Mouse (Mus musculus) embryo, embryonic 11 days (tissue): ENCODE measurements around the gene Nucb2.
A peak's percentile ranks its signal among the peaks of the same experiment; 100 is the strongest.

Source experiments
- DNase-seq: peaks from one replicate; pipeline ENCODE4 v3.0.0-alpha.2; 2015

Nucb2 gene

DNA sequence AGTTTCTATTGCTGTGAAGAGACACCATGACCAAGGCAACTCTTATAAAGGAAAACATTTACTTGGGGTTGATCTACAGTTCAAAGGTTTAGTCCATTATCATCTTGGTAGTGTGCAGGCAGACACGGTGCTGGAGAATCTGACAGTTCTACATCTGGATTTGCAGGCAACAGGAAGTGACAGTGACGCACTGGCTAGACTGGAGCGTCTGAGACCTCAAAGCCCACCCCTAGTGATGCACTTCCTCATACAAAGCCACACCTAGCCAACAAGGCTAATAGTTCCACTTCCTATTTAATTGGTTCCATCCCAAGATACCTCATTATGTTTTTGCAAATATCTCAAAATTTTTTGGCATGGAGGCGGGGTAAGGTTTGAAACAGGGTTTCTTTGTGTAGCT is 25.6 kb downstream of the Nucb2 start:
- DNase-seq, result no peak

GRCm38 (mm10) chr7:116530470-116530869 is 26.3 kb downstream of the Nucb2 start:
- DNase-seq, result no peak

DNA sequence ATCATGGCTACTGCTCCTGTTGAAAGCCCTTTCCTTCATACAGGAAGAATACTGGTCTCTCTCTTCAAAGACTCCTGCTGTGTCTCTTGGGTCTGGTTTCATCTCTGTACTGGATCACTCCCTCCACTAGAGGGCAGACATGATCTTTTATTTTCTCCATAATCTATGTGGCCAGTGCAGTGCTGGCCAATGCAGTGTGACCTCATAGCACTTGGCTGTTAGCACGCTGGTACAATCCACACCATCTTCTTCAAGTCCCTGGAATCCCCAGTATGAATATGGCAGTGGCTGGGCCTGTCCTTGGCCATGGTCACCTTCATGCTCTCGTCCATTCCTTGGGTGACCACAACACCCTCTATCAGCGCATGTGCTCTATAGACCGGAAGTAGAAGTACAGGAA is 27.1 kb downstream of the Nucb2 start:
- peak; percentile 75 for DNase-seq

DNA sequence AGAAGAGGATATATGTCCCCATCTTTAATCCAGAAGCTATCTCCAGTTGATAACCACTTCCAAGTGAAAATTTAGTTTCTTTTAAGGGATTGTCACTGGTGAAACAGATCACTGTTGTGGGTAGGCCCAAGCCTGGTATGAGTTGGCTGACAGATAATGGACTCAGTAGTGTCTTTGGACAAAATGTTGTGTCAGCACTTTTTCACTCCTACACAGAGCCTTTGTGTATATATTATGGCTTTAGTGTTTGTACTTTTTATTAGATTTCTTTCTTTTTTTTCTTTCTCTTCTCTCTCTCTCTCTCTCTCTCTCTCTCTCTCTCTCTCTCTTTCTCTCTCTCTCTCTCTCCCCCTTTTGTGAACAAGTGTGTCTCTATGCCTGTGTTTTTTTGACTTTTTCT is 52.7 kb downstream of the Nucb2 start:
- no peak for DNase-seq

GRCm38 (mm10) chr7:116574551-116574950 is 70.4 kb downstream of the Nucb2 start:
- DNase-seq, result no peak
